Mouse (Mus musculus) heart, embryonic 16.5 days (tissue): ENCODE measurements around the gene 3110021N24Rik. TPM values are rescaled to one million over a fixed set of nuclear protein-coding genes. Genes with fewer than 3 reads are reported as not detected.
"Not testable (repeated sequence)": the region's sequence is repeated elsewhere in the genome, so short reads cannot be mapped to it uniquely, and the experiment has no call there.

Source experiments
- ATAC-seq: fragments of 200-750 bp; cut with Nextera tagmentation; replicated peaks from 2 replicates; pipeline ENCODE4 v1.8.0; 2017; ENCODE audit warnings: moderate number of reproducible peaks; ENCODE audit not compliant: insufficient read depth, low FRiP score; ENCODE audit errors: extremely low read depth
- H3K27ac ChIP-seq: fragments of 300-500 bp; sonication (generic); 2 replicates; pipeline ENCODE4 v1.5.1; 2014; ENCODE audit warnings: mild to moderate bottlenecking, low read length, control low read depth, moderate library complexity
- H3K27me3 ChIP-seq: fragments of 300-500 bp; sonication (generic); 2 replicates; pipeline ENCODE4 v1.6.1; 2014; ENCODE audit warnings: low read length, mixed read lengths; ENCODE audit not compliant: control insufficient read depth, insufficient read depth
- H3K36me3 ChIP-seq: fragments of 300-500 bp; sonication (generic); 2 replicates; pipeline ENCODE4 v1.6.1; 2014; ENCODE audit not compliant: control insufficient read depth, insufficient read depth
- H3K4me1 ChIP-seq: fragments of 300-500 bp; sonication (generic); 2 replicates; pipeline ENCODE4 v1.6.1; 2014; ENCODE audit warnings: low read length, mixed read lengths; ENCODE audit not compliant: control insufficient read depth, insufficient read depth
- H3K4me2 ChIP-seq: fragments of 300-500 bp; sonication (generic); 2 replicates; pipeline ENCODE4 v1.6.1; 2014; ENCODE audit warnings: low read depth, mild to moderate bottlenecking, control low read depth, low read length
- H3K4me3 ChIP-seq: fragments of 300-500 bp; sonication (generic); 2 replicates; pipeline ENCODE4 v1.5.1; 2014; ENCODE audit warnings: mild to moderate bottlenecking, control low read depth, low read length
- H3K9ac ChIP-seq: fragments of 300-500 bp; sonication (generic); 2 replicates; pipeline ENCODE4 v1.6.1; 2014; ENCODE audit warnings: low read length, control low read depth
- H3K9me3 ChIP-seq: fragments of 300-500 bp; sonication (generic); replicated peaks from 2 replicates; pipeline ENCODE4 v1.6.1; 2016; ENCODE audit warnings: low read length; ENCODE audit not compliant: control insufficient read depth
- WGBS: fragments of 180-500 bp; shearing (Covaris S2); extraction: QIAGEN DNeasy Blood & Tissue Kit; methylation state at CpG from one replicate; pipeline ENCODE4 v1.1.7; 2014; 5-methylcytosine and 5-hydroxymethylcytosine counted together
- polyA plus RNA-seq: library from polyadenylated mRNA; unstranded; fragments of >200 nt; fragmentation: Nextera tagmentation; extraction: Ambion mirVana; gene quantifications from 2 replicates; pipeline ENCODE4 v1.2.1, GENCODE M21; 2015

The 3110021N24Rik gene
- 1.2 and 1.9 TPM in 2 replicates for polyA plus RNA-seq

DNA sequence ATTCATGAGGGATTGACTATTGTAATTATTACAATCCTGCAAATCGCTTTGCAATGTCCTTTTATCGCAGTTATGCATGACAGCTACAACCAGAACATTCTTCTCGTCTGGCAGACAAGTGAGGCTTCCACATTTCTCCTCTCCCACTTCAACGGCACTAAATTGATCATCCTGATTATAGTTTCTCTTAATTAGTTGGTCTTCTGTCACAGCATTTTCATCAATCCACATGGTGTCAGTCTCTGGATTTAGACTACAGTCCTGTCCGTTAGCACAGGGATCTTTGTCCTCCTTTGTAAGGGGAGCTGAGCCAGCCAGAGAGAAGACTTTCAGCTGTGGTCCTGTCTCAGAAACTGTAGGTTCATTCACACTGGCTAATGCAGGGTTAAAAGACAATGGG is at the start of gene 3110021N24Rik:
Gene 3110021N24Rik, plus strand, starts transcription at position 301 of the 400 bp plus-strand sequence.
- H3K9ac ChIP-seq = no peak within 1 kb of the TSS
- no peak within 1 kb of the TSS for H3K27ac ChIP-seq
- no peaks in the 10 kb centered on the region for H3K27me3 ChIP-seq
- ATAC-seq = no peak
- H3K9me3 ChIP-seq = no peaks in the 10 kb centered on the region
- H3K4me3 ChIP-seq = no peak within 1 kb of the TSS
- 83% methylated on average over 5 of the region's 5 CpGs for WGBS
- no peak within 1 kb of the TSS for H3K4me2 ChIP-seq
- H3K36me3 ChIP-seq = peaks cover 11% of the 10 kb centered on the region
- H3K4me1 ChIP-seq = peaks cover 2% of the 10 kb centered on the region; the same call in 1 of the 2 replicates

GRCm38 (mm10) chr4:108686156-108686555 is 33.3 kb upstream of the 3110021N24Rik start:
- ATAC-seq = no peak
- peaks cover 2% of the 10 kb centered on the region; the same call in 1 of the 2 replicates for H3K9me3 ChIP-seq
- no peaks in the 10 kb centered on the region for H3K4me1 ChIP-seq
- H3K27ac ChIP-seq = no peak overlapping the region
- H3K9ac ChIP-seq = no peak overlapping the region
- no peak overlapping the region for H3K4me3 ChIP-seq
- no peaks in the 10 kb centered on the region for H3K27me3 ChIP-seq
- no peak overlapping the region for H3K4me2 ChIP-seq
- 59% methylated on average over 3 of the region's 3 CpGs for WGBS
- H3K36me3 ChIP-seq = peaks cover 9% of the 10 kb centered on the region; the same call in 1 of the 2 replicates

DNA sequence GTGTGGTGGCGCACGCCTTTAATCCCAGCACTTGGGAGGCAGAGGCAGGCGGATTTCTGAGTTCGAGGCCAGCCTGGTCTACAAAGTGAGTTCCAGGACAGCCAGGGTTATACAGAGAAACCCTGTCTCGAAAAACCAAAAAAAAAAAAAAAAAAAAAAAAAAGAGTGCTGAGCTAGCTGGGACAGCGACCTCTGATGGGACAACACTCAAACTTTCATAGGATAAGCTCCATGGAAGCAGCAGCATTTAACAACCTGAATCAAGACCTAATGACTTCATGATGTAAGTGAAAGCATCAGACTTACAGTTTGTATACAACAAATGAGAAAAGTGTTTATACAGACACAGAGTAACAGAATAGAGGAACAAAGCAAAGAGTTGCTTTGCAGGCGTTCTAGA is 32.4 kb upstream of the 3110021N24Rik start:
- peaks cover 12% of the 10 kb centered on the region for H3K36me3 ChIP-seq
- WGBS = 88% methylated on average over 6 of the region's 7 CpGs
- H3K27me3 ChIP-seq, ATAC-seq, H3K9ac ChIP-seq, H3K9me3 ChIP-seq, H3K4me1 ChIP-seq, H3K4me3 ChIP-seq, H3K4me2 ChIP-seq, H3K27ac ChIP-seq: not testable (repeated sequence)

DNA sequence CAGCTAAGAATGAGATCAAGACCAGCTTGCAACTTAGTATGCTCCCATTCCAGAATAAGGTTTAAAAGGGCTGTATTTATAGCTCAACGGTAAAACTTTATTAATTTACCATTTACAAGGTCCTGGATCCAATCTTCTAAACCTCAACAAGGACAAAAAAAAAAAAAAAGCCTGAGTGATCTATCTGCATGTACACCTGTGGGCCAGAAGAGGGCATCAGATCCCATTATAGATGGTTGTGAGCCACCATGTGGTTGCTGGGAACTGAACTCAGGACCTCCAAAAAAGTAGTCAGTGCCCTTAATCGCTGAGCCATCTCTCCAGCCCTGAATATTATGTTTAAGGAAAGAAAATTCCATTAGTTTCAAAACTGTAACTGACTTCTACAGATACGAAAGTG is 29.0 kb upstream of the 3110021N24Rik start:
- Histone ChIP-seq H3K27ac (no peak overlapping the region), H3K4me1 (no peaks in the 10 kb centered on the region), H3K27me3 (no peaks in the 10 kb centered on the region), H3K9me3 (peaks cover 3% of the 10 kb centered on the region; the same call in 1 of the 2 replicates), H3K4me2 (no peak overlapping the region), H3K4me3 (no peak overlapping the region), H3K36me3 (peaks cover 10% of the 10 kb centered on the region), H3K9ac (no peak overlapping the region)
- no peak for ATAC-seq
- WGBS = 91% methylated on average over 3 of the region's 3 CpGs

DNA sequence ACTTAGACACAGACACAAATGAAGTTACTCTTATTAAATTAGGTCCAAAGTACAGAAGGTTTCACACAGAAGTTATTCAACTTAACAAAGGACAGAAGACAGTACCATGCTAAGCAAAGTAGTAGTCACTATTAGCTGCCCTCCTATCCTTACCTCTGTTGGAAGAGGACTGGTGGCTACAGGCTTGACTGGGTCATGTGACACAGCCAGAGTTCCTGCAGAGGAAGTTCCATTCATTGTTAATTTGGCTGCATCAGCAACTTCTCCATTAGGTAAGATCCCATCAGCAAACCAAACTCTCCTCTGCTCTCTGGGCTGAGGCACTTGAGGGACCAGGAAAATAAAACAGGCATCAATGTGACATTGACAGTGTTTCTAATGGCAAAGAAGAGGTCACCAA is 28.0 kb upstream of the 3110021N24Rik start:
- Histone ChIP-seq H3K9ac (no peak overlapping the region), H3K9me3 (peaks cover 3% of the 10 kb centered on the region; the same call in 1 of the 2 replicates), H3K4me1 (no peaks in the 10 kb centered on the region), H3K27me3 (no peaks in the 10 kb centered on the region), H3K4me3 (no peak overlapping the region), H3K4me2 (no peak overlapping the region), H3K27ac (no peak overlapping the region), H3K36me3 (peaks cover 10% of the 10 kb centered on the region)
- ATAC-seq = no peak

DNA sequence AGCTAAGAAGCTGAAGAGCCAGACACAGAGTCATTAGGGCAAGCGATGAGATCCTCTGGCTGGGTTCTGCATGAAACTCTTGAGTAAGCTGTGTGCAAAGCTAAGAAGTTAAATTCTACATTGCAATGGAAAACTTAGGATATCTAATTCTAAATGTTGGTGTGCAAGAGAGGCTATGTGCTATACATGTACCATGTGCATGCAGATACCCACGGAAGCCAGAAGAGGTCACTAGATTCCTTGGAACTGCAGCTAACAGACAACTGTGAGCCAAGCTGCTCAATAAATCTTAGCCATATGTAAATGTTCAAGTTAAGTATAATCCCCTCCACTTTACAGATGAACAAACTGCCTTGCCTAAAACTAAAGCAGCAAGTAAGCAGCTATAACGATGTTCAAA is 22.5 kb upstream of the 3110021N24Rik start:
- H3K36me3 ChIP-seq = no peaks in the 10 kb centered on the region; the same call in 1 of the 2 replicates
- H3K4me3 ChIP-seq = no peak overlapping the region
- no peak overlapping the region for H3K9ac ChIP-seq
- ATAC-seq = no peak
- no peaks in the 10 kb centered on the region for H3K4me1 ChIP-seq
- H3K27me3 ChIP-seq = no peaks in the 10 kb centered on the region
- no peak overlapping the region for H3K4me2 ChIP-seq
- no peaks in the 10 kb centered on the region for H3K9me3 ChIP-seq
- 56% methylated on average over 3 of the region's 3 CpGs for WGBS
- H3K27ac ChIP-seq = no peak overlapping the region

- ATAC-seq = no peak
- 73% methylated on average over 5 of the region's 5 CpGs for WGBS
Observed at GRCm38 (mm10) chr4:108708209-108708608, 11.2 kb upstream of the 3110021N24Rik start.

DNA sequence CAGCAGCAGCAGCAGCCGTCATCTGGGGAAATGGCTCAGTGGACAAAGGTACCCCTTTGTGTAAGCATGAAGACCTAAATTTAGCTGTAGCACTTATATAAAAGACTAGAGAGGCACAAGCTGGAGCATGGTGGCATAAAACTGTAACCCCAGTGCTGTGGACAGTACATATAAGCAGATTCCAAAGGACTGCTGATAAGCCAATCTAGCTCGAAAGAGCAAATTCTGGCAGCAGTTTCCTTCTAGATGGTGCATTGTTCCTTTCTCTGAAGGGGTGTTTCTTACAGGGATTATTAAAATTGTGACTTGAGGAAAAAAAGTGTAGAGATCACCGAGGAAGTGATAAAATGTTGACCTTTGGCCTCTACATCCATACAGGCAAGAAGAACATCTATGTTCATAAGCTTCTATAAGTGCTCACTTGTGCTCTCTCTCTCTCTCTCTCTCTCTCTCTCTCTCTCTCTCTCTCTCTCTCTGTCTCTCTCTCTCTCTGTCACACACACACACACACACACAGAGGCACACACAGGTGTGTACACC is 1.9 kb downstream of the 3110021N24Rik start:
- WGBS = 50% methylated on average over 3 of the region's 3 CpGs
- Histone ChIP-seq H3K9me3 (no peaks in the 10 kb centered on the region), H3K27me3 (no peaks in the 10 kb centered on the region), H3K4me3 (no peak overlapping the region), H3K36me3 (peaks cover 13% of the 10 kb centered on the region), H3K27ac (no peak overlapping the region), H3K9ac (no peak overlapping the region), H3K4me1 (peaks cover 2% of the 10 kb centered on the region; the same call in 1 of the 2 replicates), H3K4me2 (no peak overlapping the region)
- ATAC-seq = no peak

More at GRCm38 (mm10) chr4:108708209-108708608, 11.2 kb upstream of the 3110021N24Rik start:
- Histone ChIP-seq H3K27me3 (no peaks in the 10 kb centered on the region), H3K4me1 (no peaks in the 10 kb centered on the region), H3K9ac (no peak overlapping the region), H3K9me3 (no peaks in the 10 kb centered on the region), H3K27ac (no peak overlapping the region), H3K4me3 (no peak overlapping the region), H3K36me3 (no peaks in the 10 kb centered on the region), H3K4me2 (no peak overlapping the region)

GRCm38 (mm10) chr4:108724102-108724501 is 4.7 kb downstream of the 3110021N24Rik start:
- Histone ChIP-seq H3K36me3 (peaks cover 6% of the 10 kb centered on the region; the same call in 1 of the 2 replicates), H3K4me1 (peaks cover 2% of the 10 kb centered on the region; the same call in 1 of the 2 replicates), H3K4me2 (no peak overlapping the region), H3K27ac (no peak overlapping the region), H3K4me3 (no peak overlapping the region), H3K9ac (no peak overlapping the region), H3K27me3 (no peaks in the 10 kb centered on the region), H3K9me3 (no peaks in the 10 kb centered on the region)
- ATAC-seq = no peak
- WGBS = 90% methylated on average over 2 of the region's 2 CpGs
